Mouse (Mus musculus): ENCODE data around the gene Btbd35f25. TPM values are rescaled to one million over a fixed set of nuclear protein-coding genes. Genes with fewer than 3 reads are reported as not detected.
"Not testable (repeated sequence)": the region's sequence is repeated elsewhere in the genome, so short reads cannot be mapped to it uniquely, and the experiment has no call there.

Btbd35f25 gene
- polyA plus RNA-seq (2012; rRNA removed) = 0.67 and 0.99 TPM in 2 replicates

GRCm38 (mm10) chrX:31717056-31717455, at the start of gene Btbd35f25:
Btbd35f25 (minus strand) TSS chrX:31717156.
- not testable (repeated sequence) for H3K36me3 ChIP-seq (ENCODE audit: control insufficient read depth, insufficient read depth, low read length); H3K4me1 ChIP-seq (ENCODE audit: control insufficient read depth, insufficient read depth, low read length); H3K27me3 ChIP-seq (ENCODE audit: control insufficient read depth, insufficient read depth, low read length); H3K27ac ChIP-seq (ENCODE audit: control insufficient read depth, insufficient read depth, low read depth, low read length)
- H3K4me3 ChIP-seq (ENCODE audit: control insufficient read depth, low read depth, low read length) = peak within 1 kb of the TSS; percentile 16; the same call in 1 of the 2 replicates

- no peaks in the 10 kb centered on the region for H3K4me1 ChIP-seq (ENCODE audit: control insufficient read depth, insufficient read depth, low read length)
- no peak for TF ChIP-seq CTCF (IDR thresholded peaks at IDR 0.05; ENCODE audit: control insufficient read depth, insufficient read depth, insufficient replicate concordance, low read depth, low read length)
- no peak for TF ChIP-seq POLR2A (IDR thresholded peaks at IDR 0.05; ENCODE audit: control insufficient read depth, low read depth, low read length)
- no peak overlapping the region for H3K27ac ChIP-seq (ENCODE audit: control insufficient read depth, insufficient read depth, low read depth, low read length)
- no peaks in the 10 kb centered on the region for H3K27me3 ChIP-seq (ENCODE audit: control insufficient read depth, insufficient read depth, low read length)
- H3K4me3 ChIP-seq (ENCODE audit: control insufficient read depth, low read depth, low read length) = no peak overlapping the region
- H3K36me3 ChIP-seq (ENCODE audit: control insufficient read depth, insufficient read depth, low read length) = no peaks in the 10 kb centered on the region
Observed at GRCm38 (mm10) chrX:31766255-31766654, 49.3 kb upstream of the Btbd35f25 start.

- Histone ChIP-seq H3K36me3 (ENCODE audit: control insufficient read depth, insufficient read depth, low read length) (no peaks in the 10 kb centered on the region), H3K4me1 (ENCODE audit: control insufficient read depth, insufficient read depth, low read length) (no peaks in the 10 kb centered on the region), H3K4me3 (ENCODE audit: control insufficient read depth, low read depth, low read length) (no peak overlapping the region), H3K27ac (ENCODE audit: control insufficient read depth, insufficient read depth, low read depth, low read length) (no peak overlapping the region), H3K27me3 (ENCODE audit: control insufficient read depth, insufficient read depth, low read length) (no peaks in the 10 kb centered on the region)
- TF ChIP-seq POLR2A (IDR thresholded peaks at IDR 0.05; ENCODE audit: control insufficient read depth, low read depth, low read length) (no peak), CTCF (IDR thresholded peaks at IDR 0.05; ENCODE audit: control insufficient read depth, insufficient read depth, insufficient replicate concordance, low read depth, low read length) (no peak)
Observed at GRCm38 (mm10) chrX:31764001-31764400, 47.0 kb upstream of the Btbd35f25 start.

- Histone ChIP-seq H3K4me3 (ENCODE audit: control insufficient read depth, low read depth, low read length) (no peak overlapping the region), H3K27me3 (ENCODE audit: control insufficient read depth, insufficient read depth, low read length) (no peaks in the 10 kb centered on the region), H3K27ac (ENCODE audit: control insufficient read depth, insufficient read depth, low read depth, low read length) (no peak overlapping the region), H3K36me3 (ENCODE audit: control insufficient read depth, insufficient read depth, low read length) (no peaks in the 10 kb centered on the region), H3K4me1 (ENCODE audit: control insufficient read depth, insufficient read depth, low read length) (no peaks in the 10 kb centered on the region)
- no peak for TF ChIP-seq POLR2A (IDR thresholded peaks at IDR 0.05; ENCODE audit: control insufficient read depth, low read depth, low read length)
- no peak for TF ChIP-seq CTCF (IDR thresholded peaks at IDR 0.05; ENCODE audit: control insufficient read depth, insufficient read depth, insufficient replicate concordance, low read depth, low read length)
Observed at GRCm38 (mm10) chrX:31745079-31745478, 28.1 kb upstream of the Btbd35f25 start.

- no peaks in the 10 kb centered on the region for H3K4me1 ChIP-seq (ENCODE audit: control insufficient read depth, insufficient read depth, low read length)
- H3K4me3 ChIP-seq (ENCODE audit: control insufficient read depth, low read depth, low read length) = no peak overlapping the region
- TF ChIP-seq POLR2A (IDR thresholded peaks at IDR 0.05; ENCODE audit: control insufficient read depth, low read depth, low read length) = no peak
- no peak for TF ChIP-seq CTCF (IDR thresholded peaks at IDR 0.05; ENCODE audit: control insufficient read depth, insufficient read depth, insufficient replicate concordance, low read depth, low read length)
- no peaks in the 10 kb centered on the region for H3K27me3 ChIP-seq (ENCODE audit: control insufficient read depth, insufficient read depth, low read length)
- no peak overlapping the region for H3K27ac ChIP-seq (ENCODE audit: control insufficient read depth, insufficient read depth, low read depth, low read length)
- no peaks in the 10 kb centered on the region for H3K36me3 ChIP-seq (ENCODE audit: control insufficient read depth, insufficient read depth, low read length)
Observed at GRCm38 (mm10) chrX:31736958-31737357, 20.0 kb upstream of the Btbd35f25 start.

Other genes with a start within 250 kb of the Btbd35f25 start
- not detected in 2 replicates for gene Gm21883, start 142.9 kb downstream of the Btbd35f25 start, polyA plus RNA-seq (2012; rRNA removed)
- 1.6 and 2.0 TPM in 2 replicates for gene Spin2e, start 98.2 kb downstream of the Btbd35f25 start, polyA plus RNA-seq (2012; rRNA removed)
- 0.72 TPM in 1 of 2 replicates, not detected in the other for gene Gm21637, start 244.9 kb upstream of the Btbd35f25 start, polyA plus RNA-seq (2012; rRNA removed)